Mouse (Mus musculus): Measurements from ENCODE around the gene Tle3.

GRCm38 (mm10) chr9:61441206-61441913, 69.2 kb downstream of the Tle3 start:
- TF ChIP-seq HCFC1 (IDR thresholded peaks at IDR 0.05; ENCODE audit: borderline replicate concordance, insufficient read depth, low read length) (no peak), ZC3H11A (IDR thresholded peaks at IDR 0.05; ENCODE audit: borderline replicate concordance, low read depth, low read length) (no peak), MAFK (IDR thresholded peaks at IDR 0.05; ENCODE audit: insufficient read depth, low read depth, low read length) (no peak), ZNF384 (IDR thresholded peaks at IDR 0.05; ENCODE audit: low read depth, low read length) (no peak), CHD2 (IDR thresholded peaks at IDR 0.05; ENCODE audit: low read depth, low read length) (no peak)

Data from ES-E14 (cell line).